Mouse (Mus musculus) G1E (cell line): ENCODE measurements around the gene Hsf2bp. TPM values are rescaled to one million over a fixed set of nuclear protein-coding genes. Genes with fewer than 3 reads are reported as not detected.

Experiments used
- ATAC-seq: 2 replicates; pipeline ENCODE4 v1.8.0; 2016; ENCODE audit warnings: mild to moderate bottlenecking; ENCODE audit not compliant: insufficient number of reproducible peaks, poor library complexity, low FRiP score, severe bottlenecking; ENCODE audit errors: extremely low read depth
- DNase-seq: peaks from one replicate; pipeline ENCODE4 v3.0.0; 2012; ENCODE audit warnings: low spot score
- H3K27me3 ChIP-seq: 2 replicates; pipeline ENCODE4 v1.6.1; 2012; ENCODE audit warnings: mild to moderate bottlenecking, low read length, inconsistent platforms; ENCODE audit not compliant: insufficient read depth
- H3K36me3 ChIP-seq: replicated peaks from 2 replicates; pipeline ENCODE3; 2012; ENCODE audit warnings: mild to moderate bottlenecking, inconsistent platforms
- H3K4me1 ChIP-seq: 2 replicates; pipeline ENCODE4 v1.6.1; 2012; ENCODE audit warnings: low read depth, low read length, inconsistent platforms, mixed read lengths; ENCODE audit not compliant: insufficient read depth
- H3K4me3 ChIP-seq: 2 replicates; pipeline ENCODE4 v1.5.1; 2012; ENCODE audit warnings: low read depth, mild to moderate bottlenecking, inconsistent platforms, low read length, moderate library complexity, mixed read lengths
- H3K9me3 ChIP-seq: replicated peaks from 2 replicates; pipeline ENCODE4 v1.6.1; 2012; ENCODE audit warnings: inconsistent platforms
- CTCF ChIP-seq: IDR thresholded peaks from 2 replicates; pipeline ENCODE4 v1.5.1; 2012; ENCODE audit warnings: low read depth, low read length, inconsistent platforms, mixed read lengths
- GATA1 ChIP-seq: IDR thresholded peaks from 2 replicates; pipeline ENCODE4 v1.6.1; 2012; ENCODE audit warnings: borderline replicate concordance, low read length, inconsistent platforms, mixed read lengths
- GATA2 ChIP-seq: IDR thresholded peaks from 2 replicates; pipeline ENCODE4 v1.6.1; 2012; ENCODE audit warnings: low read depth, low read length, inconsistent platforms, borderline replicate concordance
- POLR2AphosphoS5 ChIP-seq: IDR thresholded peaks from 2 replicates; pipeline ENCODE4 v1.6.1; 2012; ENCODE audit warnings: low read depth, low read length, inconsistent platforms; ENCODE audit not compliant: insufficient replicate concordance
- TAL1 ChIP-seq: conservative IDR thresholded peaks from 2 replicates; pipeline ENCODE4 v1.6.1; 2012; ENCODE audit warnings: low read depth, low read length, inconsistent platforms, mixed read lengths
- polyA plus RNA-seq: library from polyadenylated mRNA; stranded (reverse); fragments of >175 nt; gene quantifications from 2 replicates; pipeline ENCODE4 v1.2.3, GENCODE M21; 2012
- total RNA-seq, 2 experiments: library from RNA; stranded (forward) in 1 of 2; stranded (reverse) in 1 of 2; fragments of 200-1000 nt in 1 of 2; fragments of >200 nt in 1 of 2; fragmentation: Nextera tagmentation in 1 of 2; gene quantifications; 2 replicates each; pipeline ENCODE4 v1.2.3; 2014 to 2017

The Hsf2bp gene
- total and polyA plus RNA-seq, 3 experiments: not detected

DNA sequence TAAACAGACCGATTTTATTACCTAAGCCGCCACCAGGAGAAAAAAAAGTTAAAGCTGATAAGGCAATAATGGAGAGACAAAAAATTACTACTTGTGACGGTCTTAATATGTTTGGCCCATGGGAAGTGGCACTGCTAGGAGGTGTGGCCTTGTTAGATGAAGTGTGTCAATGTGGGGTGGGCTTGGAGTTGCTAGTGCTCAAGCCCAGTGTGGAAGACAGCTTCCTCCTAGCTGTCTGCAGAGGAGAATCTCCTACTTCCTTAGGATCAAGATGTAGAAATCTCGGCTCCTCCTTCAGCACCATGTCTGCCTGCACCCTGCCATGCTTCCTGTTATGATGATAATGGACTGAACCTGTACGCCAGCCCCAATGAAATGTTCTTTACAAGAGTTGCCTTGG lies 61.5 kb downstream of the Hsf2bp start:
- Histone ChIP-seq H3K4me3 (no peak overlapping the region), H3K4me1 (no peaks in the 10 kb centered on the region), H3K36me3 (no peaks in the 10 kb centered on the region), H3K27me3 (peaks cover 19% of the 10 kb centered on the region), H3K9me3 (no peaks in the 10 kb centered on the region)
- TF ChIP-seq GATA1: no peak
- ATAC-seq (no peak), DNase-seq (no peak)

DNA sequence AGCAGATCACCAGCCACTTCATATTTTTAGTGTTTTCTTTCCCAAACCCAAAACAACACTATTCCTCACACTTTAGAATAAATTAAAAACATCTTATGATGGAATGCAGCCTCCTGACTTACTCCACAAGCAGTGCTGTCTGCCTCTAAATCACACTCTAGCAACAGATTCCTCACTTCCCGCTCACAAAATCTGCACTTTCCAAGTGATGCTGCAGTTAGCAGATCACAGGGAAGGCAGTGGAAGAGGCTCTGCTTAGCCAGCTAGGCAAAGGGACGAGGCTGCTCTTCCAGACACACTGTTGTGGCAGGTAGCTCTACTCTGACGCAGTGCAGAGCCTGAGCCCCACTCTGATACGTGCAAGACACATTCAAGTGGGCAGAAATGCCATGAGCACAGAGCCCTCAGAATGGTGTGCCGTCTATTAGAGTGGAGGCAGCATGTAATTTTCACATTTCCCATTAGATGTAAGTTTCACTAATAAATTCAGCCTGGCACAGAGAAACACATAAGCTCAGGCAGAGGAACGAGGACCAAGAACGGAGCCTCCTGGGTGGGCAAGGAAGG lies 62.4 kb downstream of the Hsf2bp start:
- Histone ChIP-seq H3K9me3 (no peaks in the 10 kb centered on the region), H3K27me3 (peaks cover 15% of the 10 kb centered on the region), H3K4me1 (no peaks in the 10 kb centered on the region), H3K4me3 (no peak overlapping the region), H3K36me3 (no peaks in the 10 kb centered on the region)
- DNase-seq (no peak), ATAC-seq (no peak)
- TF ChIP-seq CTCF: no peak
- TF ChIP-seq TAL1: no peak
- TF ChIP-seq GATA1: no peak

- DNase-seq (no peak), ATAC-seq (no peak)
- Histone ChIP-seq H3K9me3 (no peaks in the 10 kb centered on the region), H3K4me1 (no peaks in the 10 kb centered on the region), H3K36me3 (no peaks in the 10 kb centered on the region), H3K4me3 (no peak overlapping the region), H3K27me3 (peaks cover 6% of the 10 kb centered on the region)
- TF ChIP-seq GATA1 (no peak), TAL1 (no peak), POLR2AphosphoS5 (no peak), GATA2 (no peak)
Measured at GRCm38 (mm10) chr17:31970890-31971289, 65.3 kb downstream of the Hsf2bp start.

DNA sequence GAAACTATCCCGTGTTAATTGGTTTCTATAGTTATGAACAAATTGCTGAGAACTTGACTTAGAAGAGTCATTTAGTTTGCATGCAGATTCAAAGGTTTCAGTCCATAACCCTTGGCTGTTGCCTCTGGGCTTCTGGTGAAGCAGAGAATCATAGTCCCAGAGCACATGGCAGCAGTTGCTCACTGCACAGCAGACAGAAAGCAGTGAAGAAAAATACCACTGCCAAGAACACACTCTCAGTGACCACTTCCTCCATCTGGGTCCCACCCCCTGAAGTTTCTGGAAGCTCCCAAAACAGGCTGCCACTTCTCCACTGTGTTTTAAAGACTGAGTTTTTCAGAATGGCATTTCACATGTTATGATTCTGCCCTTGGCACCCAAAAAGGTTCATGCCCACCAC lies 67.3 kb downstream of the Hsf2bp start:
- Histone ChIP-seq H3K36me3 (no peaks in the 10 kb centered on the region), H3K27me3 (peaks cover 2% of the 10 kb centered on the region; the same call in 1 of the 2 replicates), H3K9me3 (no peaks in the 10 kb centered on the region), H3K4me3 (no peak overlapping the region), H3K4me1 (no peaks in the 10 kb centered on the region)
- TF ChIP-seq TAL1 (no peak), POLR2AphosphoS5 (no peak), GATA2 (no peak), CTCF (no peak), GATA1 (no peak)
- ATAC-seq: no peak
- no peak for DNase-seq

DNA sequence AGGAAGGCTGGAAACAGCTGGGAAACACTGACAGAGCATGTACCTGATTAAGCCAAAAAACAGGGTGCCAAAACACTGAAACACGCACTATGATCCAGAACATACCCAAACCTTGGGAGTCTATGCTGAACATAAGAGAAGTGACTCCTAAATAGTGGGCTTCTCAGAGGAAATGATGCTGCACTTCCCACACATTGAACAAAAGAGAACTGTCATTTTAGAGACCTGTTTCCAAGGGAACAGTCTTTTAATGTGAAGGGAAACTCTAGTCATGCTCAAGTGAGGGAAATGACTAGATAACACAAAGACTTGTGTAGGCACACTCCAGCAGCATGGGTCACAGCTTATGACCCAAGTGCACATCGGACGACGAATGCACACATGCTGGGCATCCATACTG lies 68.8 kb downstream of the Hsf2bp start:
- DNase-seq: no peak
- Histone ChIP-seq H3K9me3 (no peaks in the 10 kb centered on the region), H3K4me3 (no peak overlapping the region), H3K27me3 (no peaks in the 10 kb centered on the region), H3K36me3 (no peaks in the 10 kb centered on the region), H3K4me1 (no peaks in the 10 kb centered on the region)
- no peak for ATAC-seq
- TF ChIP-seq TAL1 (no peak), CTCF (no peak)

DNA sequence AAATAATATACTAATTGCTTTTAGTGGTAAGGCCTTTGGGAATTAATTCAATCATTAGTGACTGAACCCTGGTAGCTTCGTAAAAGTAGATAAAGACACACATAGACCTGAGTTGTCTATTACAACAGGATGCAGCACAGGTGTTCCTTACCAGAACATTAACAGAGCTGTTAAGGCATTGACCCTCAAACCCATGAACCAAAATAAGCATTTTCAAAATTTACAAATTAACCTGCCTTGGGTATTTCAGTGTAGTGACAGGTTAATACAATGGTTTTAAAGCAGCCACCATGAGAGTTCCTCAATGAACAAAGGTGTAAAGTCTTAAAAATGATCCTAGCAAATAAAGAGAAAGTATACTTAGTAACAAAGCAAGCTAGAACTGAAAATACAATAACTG lies 69.6 kb downstream of the Hsf2bp start:
- Histone ChIP-seq H3K36me3 (no peaks in the 10 kb centered on the region), H3K4me3 (no peak overlapping the region), H3K4me1 (no peaks in the 10 kb centered on the region), H3K9me3 (no peaks in the 10 kb centered on the region), H3K27me3 (no peaks in the 10 kb centered on the region)
- DNase-seq: no peak
- ATAC-seq: no peak
- TF ChIP-seq POLR2AphosphoS5: no peak
- TF ChIP-seq GATA2: no peak
- TF ChIP-seq CTCF: no peak
- TF ChIP-seq GATA1: no peak
- TF ChIP-seq TAL1: no peak

DNA sequence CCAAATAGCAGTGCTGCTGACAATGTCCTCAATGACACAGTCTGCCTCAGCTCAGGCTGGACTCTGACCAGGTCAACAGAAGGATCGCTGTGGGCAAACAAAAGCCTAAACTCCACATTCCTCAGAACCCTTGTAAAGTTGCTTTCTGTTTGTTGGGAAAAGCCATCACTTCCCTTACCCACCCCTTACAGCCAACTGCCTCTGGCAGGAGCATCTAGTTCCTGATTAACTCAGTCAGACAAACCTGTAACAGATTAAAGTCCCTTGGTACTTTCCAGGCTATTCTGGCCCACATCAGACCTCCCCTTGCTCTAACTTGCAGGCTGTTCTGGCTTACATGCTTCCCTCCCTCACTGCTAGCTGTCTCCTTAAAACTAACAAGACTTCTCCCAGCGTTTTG lies 70.5 kb downstream of the Hsf2bp start:
- ATAC-seq: no peak
- H3K4me1 ChIP-seq: no peaks in the 10 kb centered on the region

More for the DNA sequence above, 70.5 kb downstream of the Hsf2bp start:
- no peak for TF ChIP-seq GATA2
- TF ChIP-seq GATA1: no peak
- TF ChIP-seq CTCF: no peak
- TF ChIP-seq TAL1: no peak
- TF ChIP-seq POLR2AphosphoS5: no peak
- Histone ChIP-seq H3K4me3 (no peak overlapping the region), H3K36me3 (no peaks in the 10 kb centered on the region), H3K27me3 (no peaks in the 10 kb centered on the region), H3K9me3 (no peaks in the 10 kb centered on the region)
- DNase-seq: no peak
